Mouse (Mus musculus) heart, adult 11 months (tissue): ENCODE data around the gene Vmn1r177.
"Not testable (repeated sequence)": the region's sequence is repeated elsewhere in the genome, so short reads cannot be mapped to it uniquely, and the experiment has no call there.

Experiments used
- DNase-seq: peaks from one replicate; pipeline ENCODE4 v3.0.0; 2022

Vmn1r177 gene

DNA sequence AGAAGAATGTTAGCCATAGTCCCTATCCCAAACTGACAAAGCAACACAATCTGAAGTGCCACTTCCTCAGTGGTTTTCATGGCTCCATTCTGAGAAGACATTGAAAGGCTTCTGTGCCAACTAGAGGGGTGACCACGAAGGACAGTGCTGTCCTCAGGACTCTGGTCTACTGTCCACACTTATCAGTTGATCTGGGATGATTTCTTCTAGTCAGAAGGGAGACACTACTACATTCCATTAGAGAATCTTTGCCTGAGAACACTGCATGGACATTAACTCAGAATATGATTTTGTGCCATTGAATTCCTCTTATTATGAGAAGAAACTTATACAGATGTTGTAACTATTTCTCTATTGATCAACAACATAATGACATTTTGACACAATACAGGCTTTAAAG lies at the start of gene Vmn1r177:
Gene Vmn1r177, minus strand, starts transcription at position 101 of the 400 bp plus-strand sequence.
- DNase-seq, result not testable (repeated sequence)

- DNase-seq, result no peak
These were observed 25.5 kb upstream of the Vmn1r177 start, which contains the start of gene Vmn1r178 for GRCm38 (mm10) chr7:23891709-23892108. Gene Vmn1r178, plus strand, starts transcription at chr7:23892009.

GRCm38 (mm10) chr7:23876918-23877317 lies 10.7 kb upstream of the Vmn1r177 start:
- not testable (repeated sequence) for DNase-seq

DNA sequence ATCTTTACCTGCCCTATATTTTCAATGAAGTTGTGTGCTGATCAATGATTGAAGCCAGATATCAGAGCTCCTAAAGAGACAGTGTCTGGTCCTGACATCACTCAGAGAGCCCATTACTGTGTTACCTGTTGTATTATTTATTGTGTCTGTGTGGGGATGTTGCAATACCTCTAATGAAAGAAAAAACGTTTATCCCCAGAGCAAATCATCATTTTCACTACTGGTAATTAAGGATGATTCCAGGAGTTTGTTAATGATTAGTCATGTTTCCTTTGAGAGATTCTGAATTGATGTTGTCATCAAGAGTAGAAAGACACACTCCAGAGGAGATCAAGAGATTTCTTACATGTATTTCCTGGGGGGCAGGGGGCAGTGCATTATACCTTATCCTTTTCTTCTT lies 29.0 kb downstream of the Vmn1r177 start, which contains the start of gene Vmn1r176:
Gene Vmn1r176, minus strand, starts transcription at position 101 of the 400 bp plus-strand sequence.
- DNase-seq, result not testable (repeated sequence)
